Mouse (Mus musculus) activated CD4-positive, CD25-positive, alpha-beta regulatory T cell (primary cell): Measurements from ENCODE around the gene Gm17631. TPM values are rescaled to one million over a fixed set of nuclear protein-coding genes. Genes with fewer than 3 reads are reported as not detected.

ENCODE experiments used
- polyA plus RNA-seq, 2 experiments: library from polyadenylated mRNA; unstranded; fragments of 100-300 nt; shearing (Covaris generic); gene quantifications; one replicate each; pipeline ENCODE4 v1.2.1; 2017

Gene Gm17631
- polyA plus RNA-seq: not detected

DNA sequence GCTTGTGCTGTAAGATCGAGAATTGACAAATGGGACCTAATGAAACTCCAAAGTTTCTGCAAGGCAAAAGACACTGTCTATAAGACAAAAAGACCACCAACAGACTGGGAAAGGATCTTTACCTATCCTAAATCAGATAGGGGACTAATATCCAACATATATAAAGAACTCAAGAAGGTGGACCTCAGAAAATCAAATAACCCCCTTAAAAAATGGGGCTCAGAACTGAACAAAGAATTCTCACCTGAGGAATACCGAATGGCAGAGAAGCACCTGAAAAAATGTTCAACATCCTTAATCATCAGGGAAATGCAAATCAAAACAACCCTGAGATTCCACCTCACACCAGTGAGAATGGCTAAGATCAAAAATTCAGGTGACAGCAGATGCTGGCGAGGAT is at the start of gene Gm17631:
TSS of gene Gm17631 (plus strand) at position 301 of the 400 bp plus-strand sequence.

DNA sequence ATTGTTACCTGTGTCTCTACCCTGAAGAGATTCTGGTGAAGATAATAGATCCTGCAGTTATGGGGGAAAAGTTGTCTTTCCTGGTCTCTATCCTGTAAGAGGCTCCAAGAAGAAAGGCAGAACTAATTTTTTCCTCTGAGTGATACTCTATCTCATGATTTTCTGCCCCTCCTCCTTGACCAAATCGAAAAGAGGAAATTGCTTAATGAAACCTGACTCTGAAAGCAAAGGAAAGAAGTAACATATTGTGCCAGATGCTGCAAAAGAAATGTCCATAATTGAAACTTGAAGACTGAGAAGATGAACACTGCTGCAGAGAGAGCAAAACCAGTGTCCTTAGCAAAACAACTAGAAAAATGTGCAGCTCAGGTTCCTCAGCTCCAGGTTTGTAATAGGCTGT is 14.1 kb downstream of the Gm17631 start, which contains the start of gene Klra17:
TSS of gene Klra17 (minus strand) at position 124 of the 400 bp plus-strand sequence.

Other genes starting within 250 kb of the Gm17631 start
- 1 to 10 TPM in 1 of 2 experiments, under 1 TPM in 1; 0.87 to 2.1 TPM for gene Klrk1, start 238.8 kb upstream of the Gm17631 start, polyA plus RNA-seq
- not detected for gene Klrc3, start 219.3 kb upstream of the Gm17631 start, polyA plus RNA-seq
- gene Klrc2, start 202.0 kb upstream of the Gm17631 start, polyA plus RNA-seq: under 1 TPM; 0.42 to 0.72 TPM
- gene Klrc1, start 183.7 kb upstream of the Gm17631 start, polyA plus RNA-seq: 1 to 10 TPM in 1 of 2 experiments, under 1 TPM in 1; 0.52 to 1.2 TPM
- under 1 TPM in 1 of 2 experiments, not detected in 1; 0.34 TPM for gene Klri1, start 145.5 kb upstream of the Gm17631 start, polyA plus RNA-seq
- under 1 TPM in 1 of 2 experiments, not detected in 1; 0.14 TPM for gene Klri2, start 122.2 kb upstream of the Gm17631 start, polyA plus RNA-seq
- not detected for gene Gm156, start 78.4 kb upstream of the Gm17631 start, polyA plus RNA-seq
- under 1 TPM in 1 of 2 experiments, not detected in 1; 0.31 TPM for gene Klra17, start 14.0 kb downstream of the Gm17631 start, polyA plus RNA-seq
- not detected for gene Klra5, start 55.0 kb downstream of the Gm17631 start, polyA plus RNA-seq
- gene Klra6, start 164.3 kb downstream of the Gm17631 start, polyA plus RNA-seq: not detected
- gene Klra4, start 204.6 kb downstream of the Gm17631 start, polyA plus RNA-seq: under 1 TPM in 1 of 2 experiments, not detected in 1; 0.23 TPM